Mouse (Mus musculus) forebrain, postnatal 0 days (tissue): ENCODE data around the gene Foxp4. TPM values are rescaled to one million over a fixed set of nuclear protein-coding genes. Genes with fewer than 3 reads are reported as not detected.

Experiments used
- ATAC-seq: fragments of 200-750 bp; cut with Nextera tagmentation; 2 replicates; pipeline ENCODE4 v1.8.0; 2017; ENCODE audit warnings: mild to moderate bottlenecking, moderate library complexity
- DNase-seq: peaks from one replicate; pipeline ENCODE4 v3.0.0-alpha.2; 2015
- H3K27ac ChIP-seq: fragments of 300-500 bp; sonication (generic); 2 replicates; pipeline ENCODE4 v1.5.1; 2014; ENCODE audit warnings: low read depth, mild to moderate bottlenecking, antibody characterized with exemption, low read length, moderate library complexity, mixed read lengths
- H3K27me3 ChIP-seq: fragments of 300-500 bp; sonication (generic); 2 replicates; pipeline ENCODE4 v1.6.1; 2014; ENCODE audit warnings: mild to moderate bottlenecking, low read length, mixed read lengths; ENCODE audit not compliant: insufficient read depth
- H3K36me3 ChIP-seq: fragments of 300-500 bp; sonication (generic); 2 replicates; pipeline ENCODE4 v1.6.1; 2014; ENCODE audit warnings: mild to moderate bottlenecking, moderate library complexity; ENCODE audit not compliant: insufficient read depth
- H3K4me1 ChIP-seq: fragments of 300-500 bp; sonication (generic); 2 replicates; pipeline ENCODE4 v1.6.1; 2014; ENCODE audit warnings: antibody characterized with exemption; ENCODE audit not compliant: insufficient read depth
- H3K4me2 ChIP-seq: fragments of 300-500 bp; sonication (generic); 2 replicates; pipeline ENCODE4 v1.6.1; 2014; ENCODE audit warnings: low read depth, mild to moderate bottlenecking, moderate library complexity
- H3K4me3 ChIP-seq: fragments of 300-500 bp; sonication (generic); 2 replicates; pipeline ENCODE4 v1.5.1; 2014; ENCODE audit warnings: low read depth, low read length, mixed read lengths
- H3K9ac ChIP-seq: fragments of 300-500 bp; sonication (generic); 2 replicates; pipeline ENCODE4 v1.6.1; 2014; ENCODE audit warnings: mild to moderate bottlenecking
- H3K9me3 ChIP-seq: fragments of 300-500 bp; sonication (generic); 2 replicates; pipeline ENCODE4 v1.6.1; 2016; ENCODE audit warnings: low read length
- CTCF ChIP-seq: sonication (generic); IDR thresholded peaks from 2 replicates; pipeline ENCODE4 v1.5.1; 2016; ENCODE audit warnings: antibody characterized with exemption, control low read depth, low read depth
- WGBS: fragments of 180-500 bp; shearing (Covaris S2); extraction: QIAGEN DNeasy Blood & Tissue Kit; methylation state at CpG from one replicate; pipeline ENCODE4 v1.1.7; 2014; 5-methylcytosine and 5-hydroxymethylcytosine counted together
- polyA plus RNA-seq: library from polyadenylated mRNA; unstranded; fragments of >200 nt; fragmentation: Nextera tagmentation; extraction: Ambion mirVana; gene quantifications from 2 replicates; pipeline ENCODE4 v1.2.1, GENCODE M21; 2015
- total RNA-seq: library from RNA; depleted of rRNA; stranded (reverse); fragments of >200 nt; gene quantifications from 2 replicates; pipeline ENCODE4 v1.2.3, GENCODE M21; 2014

Gene Foxp4
- total and polyA plus RNA-seq, 2 experiments from 2014 or later = 56.4 to 108 TPM

GRCm38 (mm10) chr17:47946921-47947420 lies 22.5 kb upstream of the Foxp4 start:
- H3K27me3 ChIP-seq = no peaks in the 10 kb centered on the region; the same call in none of the 2 replicates
- TF ChIP-seq CTCF = no peak
- no peaks in the 10 kb centered on the region for H3K4me1 ChIP-seq
- 14% methylated on average over 14 of the region's 14 CpGs for WGBS
- no peaks in the 10 kb centered on the region for H3K36me3 ChIP-seq
- DNase-seq (no peak), ATAC-seq (no peak)
- H3K4me2 ChIP-seq = no peak overlapping the region
- H3K9ac ChIP-seq = no peak overlapping the region
- no peaks in the 10 kb centered on the region for H3K9me3 ChIP-seq
- no peak overlapping the region for H3K4me3 ChIP-seq
- no peak overlapping the region for H3K27ac ChIP-seq

- DNase-seq (no peak), ATAC-seq (no peak)
- no peak overlapping the region for H3K4me3 ChIP-seq
- H3K27me3 ChIP-seq = no peaks in the 10 kb centered on the region; the same call in 1 of the 2 replicates
- H3K4me1 ChIP-seq = no peaks in the 10 kb centered on the region
- H3K4me2 ChIP-seq = no peak overlapping the region
- H3K36me3 ChIP-seq = no peaks in the 10 kb centered on the region
- no peak for TF ChIP-seq CTCF
- WGBS = 58% methylated on average over 3 of the region's 3 CpGs
- no peaks in the 10 kb centered on the region for H3K9me3 ChIP-seq
- H3K9ac ChIP-seq = no peak overlapping the region
- H3K27ac ChIP-seq = no peak overlapping the region
These were observed 21.7 kb upstream of the Foxp4 start for GRCm38 (mm10) chr17:47946111-47946510.

- no peak overlapping the region for H3K9ac ChIP-seq
- no peaks in the 10 kb centered on the region for H3K9me3 ChIP-seq
- 55% methylated on average over 9 of the region's 9 CpGs for WGBS
- TF ChIP-seq CTCF = no peak
- H3K4me1 ChIP-seq = no peaks in the 10 kb centered on the region
- ATAC-seq (peak; percentile 54), DNase-seq (peak; percentile 41)
- H3K27ac ChIP-seq = 0 out of 2 replicates have a peak overlapping the region, but pooled peaks have one; percentile 2
- no peak overlapping the region for H3K4me2 ChIP-seq
- no peaks in the 10 kb centered on the region for H3K36me3 ChIP-seq
- no peaks in the 10 kb centered on the region; the same call in 1 of the 2 replicates for H3K27me3 ChIP-seq
- H3K4me3 ChIP-seq = no peak overlapping the region
These were observed 18.8 kb upstream of the Foxp4 start for GRCm38 (mm10) chr17:47943103-47943870.

- no peaks in the 10 kb centered on the region for H3K36me3 ChIP-seq
- no peak overlapping the region for H3K4me3 ChIP-seq
- no peak overlapping the region for H3K9ac ChIP-seq
- H3K27ac ChIP-seq = no peak overlapping the region
- no peak for DNase-seq
- no peak for TF ChIP-seq CTCF
- no peaks in the 10 kb centered on the region for H3K4me1 ChIP-seq
- no peak for ATAC-seq
- WGBS = 97% methylated on average over 4 of the region's 4 CpGs
- H3K4me2 ChIP-seq = no peak overlapping the region
- no peaks in the 10 kb centered on the region; the same call in 1 of the 2 replicates for H3K27me3 ChIP-seq
- H3K9me3 ChIP-seq = no peaks in the 10 kb centered on the region
These were observed 17.6 kb upstream of the Foxp4 start for GRCm38 (mm10) chr17:47942008-47942407.

- 65% methylated on average over 6 of the region's 6 CpGs for WGBS
- H3K9ac ChIP-seq = no peak overlapping the region
- no peaks in the 10 kb centered on the region for H3K36me3 ChIP-seq
- no peaks in the 10 kb centered on the region for H3K9me3 ChIP-seq
- no peak for TF ChIP-seq CTCF
- H3K27ac ChIP-seq = no peak overlapping the region
- H3K4me2 ChIP-seq = no peak overlapping the region
- ATAC-seq (no peak), DNase-seq (no peak)
- no peaks in the 10 kb centered on the region for H3K27me3 ChIP-seq
- H3K4me1 ChIP-seq = no peaks in the 10 kb centered on the region
- no peak overlapping the region for H3K4me3 ChIP-seq
These were observed 14.4 kb upstream of the Foxp4 start for GRCm38 (mm10) chr17:47938839-47939238.

GRCm38 (mm10) chr17:47937926-47938600 lies 13.6 kb upstream of the Foxp4 start:
- no peak for DNase-seq
- no peak overlapping the region for H3K27ac ChIP-seq
- no peak for TF ChIP-seq CTCF
- no peaks in the 10 kb centered on the region for H3K27me3 ChIP-seq
- H3K36me3 ChIP-seq = no peaks in the 10 kb centered on the region
- 20% methylated on average over 10 of the region's 10 CpGs for WGBS
- no peaks in the 10 kb centered on the region for H3K4me1 ChIP-seq
- no peak overlapping the region for H3K4me2 ChIP-seq
- no peak overlapping the region for H3K4me3 ChIP-seq
- H3K9ac ChIP-seq = no peak overlapping the region
- ATAC-seq = no peak
- H3K9me3 ChIP-seq = no peaks in the 10 kb centered on the region

- TF ChIP-seq CTCF = no peak
- Histone ChIP-seq H3K4me3 (no peak overlapping the region), H3K4me2 (no peak overlapping the region), H3K36me3 (no peaks in the 10 kb centered on the region), H3K4me1 (no peaks in the 10 kb centered on the region), H3K27me3 (no peaks in the 10 kb centered on the region), H3K9ac (no peak overlapping the region), H3K27ac (no peak overlapping the region), H3K9me3 (no peaks in the 10 kb centered on the region)
- no peak for DNase-seq
- no peak for ATAC-seq
- WGBS = 88% methylated on average over 4 of the region's 4 CpGs
These were observed 12.1 kb upstream of the Foxp4 start for GRCm38 (mm10) chr17:47936591-47936990.
